Mouse (Mus musculus) heart, adult 2 months (tissue): ENCODE measurements at regions not wholly inside any gene's neighbourhood (a gene's known extent, or its start where the extent isn't known, plus 50 kb on each side); places are given as distances from the start of the nearest gene placed in this dataset.

Experiments used
- DNase-seq, 2 experiments: peaks; one replicate each; pipeline ENCODE4 v3.0.0; 2021
- H3K27ac ChIP-seq: fragments of 200-600 bp; 2 replicates; pipeline ENCODE4 v1.8.1; 2022
- H3K27me3 ChIP-seq: fragments of 200-500 bp; 2 replicates; pipeline ENCODE4 v1.6.1; 2012; ENCODE audit warnings: mild to moderate bottlenecking, low read length, inconsistent platforms, mixed read lengths; ENCODE audit not compliant: control insufficient read depth, insufficient read depth
- H3K36me3 ChIP-seq: fragments of 200-500 bp; 2 replicates; pipeline ENCODE4 v1.6.1; 2012; ENCODE audit warnings: low read length, inconsistent platforms; ENCODE audit not compliant: control insufficient read depth, insufficient read depth
- H3K4me1 ChIP-seq: fragments of 200-500 bp; 2 replicates; pipeline ENCODE4 v1.6.1; 2011; ENCODE audit warnings: low read length; ENCODE audit not compliant: control insufficient read depth, insufficient read depth
- H3K4me3 ChIP-seq: fragments of 200-600 bp; 2 replicates; pipeline ENCODE4 v1.8.1; 2022
- H3K79me2 ChIP-seq: fragments of 200-500 bp; replicated peaks from 2 replicates; pipeline ENCODE4 v1.6.1; 2012; ENCODE audit warnings: mild to moderate bottlenecking, inconsistent platforms, low read length, moderate library complexity, mixed read lengths; ENCODE audit not compliant: control insufficient read depth, insufficient read depth
- H3K9ac ChIP-seq: fragments of 200-500 bp; 2 replicates; pipeline ENCODE4 v1.6.1; 2012; ENCODE audit warnings: low read depth, mild to moderate bottlenecking, control low read depth, inconsistent platforms, low read length, mixed read lengths
- CTCF ChIP-seq: fragments of 200-600 bp; IDR thresholded peaks from 2 replicates; pipeline ENCODE4 v1.8.1; 2022; ENCODE audit warnings: antibody characterized with exemption, mild to moderate bottlenecking, moderate library complexity
- EP300 ChIP-seq: fragments of 200-500 bp; IDR thresholded peaks from 2 replicates; pipeline ENCODE4 v1.6.1; 2011; ENCODE audit warnings: low read depth, low read length, control low read depth; ENCODE audit not compliant: insufficient read depth
- POLR2A ChIP-seq: fragments of 200-500 bp; IDR thresholded peaks from 2 replicates; pipeline ENCODE4 v1.6.1; 2011; ENCODE audit warnings: mild to moderate bottlenecking, low read depth, low read length, control low read depth; ENCODE audit not compliant: insufficient read depth
- WGBS: fragments of 180-500 bp; shearing (Covaris S2); methylation state at CpG from one replicate; pipeline ENCODE4 v1.1.7; 2018; 5-methylcytosine and 5-hydroxymethylcytosine counted together
- intact Hi-C: fragments of 180-260 bp; cut with DNase I; formaldehyde crosslinking; loops from one replicate; pipeline ENCODE4 v1.15.1; 2025

GRCm38 (mm10) chr3:50879595-50879994, 344.7 kb upstream of the Noct start:
- H3K27ac ChIP-seq, result no peak overlapping the region
- H3K4me3 ChIP-seq, result no peak overlapping the region
- no peaks in the 10 kb centered on the region for H3K27me3 ChIP-seq
- no peaks in the 10 kb centered on the region for H3K4me1 ChIP-seq
- no peaks in the 10 kb centered on the region for H3K79me2 ChIP-seq
- no peaks in the 10 kb centered on the region for H3K36me3 ChIP-seq
- intact Hi-C loops, result no loop called here
- 36% methylated on average over 8 of the region's 8 CpGs for WGBS
- H3K9ac ChIP-seq, result no peak overlapping the region
- TF ChIP-seq POLR2A (no peak), EP300 (no peak), CTCF (no peak)
- DNase-seq, result no peak

DNA sequence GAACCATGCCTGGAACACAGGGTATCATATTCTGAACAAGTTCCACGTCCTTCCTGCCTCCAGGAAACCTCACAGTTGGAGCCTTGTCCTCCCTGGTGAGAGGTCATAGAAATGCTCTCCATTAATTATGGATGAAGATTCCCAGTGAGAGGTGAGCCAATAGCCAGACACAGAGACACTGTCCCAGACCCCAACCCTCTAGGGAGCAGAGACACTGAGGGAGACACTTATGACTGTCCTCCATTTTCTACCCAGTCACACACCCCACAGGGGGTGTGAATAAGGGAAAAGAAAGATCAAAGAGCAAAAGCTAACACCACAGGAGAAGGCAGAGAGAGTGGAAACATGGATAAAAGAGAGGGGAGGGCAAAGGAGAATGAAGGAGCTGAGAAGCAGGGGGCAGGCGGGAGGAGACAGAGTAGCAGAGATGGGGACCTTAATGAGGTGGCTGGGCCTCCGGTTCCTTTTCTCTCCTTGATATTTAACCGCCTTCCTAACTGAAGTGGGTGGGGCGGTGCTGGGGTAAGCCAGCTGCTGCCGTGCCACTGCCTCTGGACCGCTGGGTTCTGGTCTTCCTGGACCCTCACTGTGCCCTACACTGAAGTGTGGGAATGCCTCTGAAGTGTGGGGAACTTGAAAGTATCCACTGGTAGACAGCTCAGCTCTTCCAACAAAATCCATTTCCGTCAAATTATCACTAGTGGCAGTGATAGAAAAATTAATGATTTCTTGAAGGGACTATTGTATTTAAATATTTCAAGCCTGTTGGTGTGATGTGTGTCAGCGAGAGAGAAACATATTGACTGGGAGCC, 342.6 kb upstream of the Noct start:
- Histone ChIP-seq H3K4me1 (no peaks in the 10 kb centered on the region), H3K27me3 (no peaks in the 10 kb centered on the region), H3K4me3 (no peak overlapping the region), H3K27ac (no peak overlapping the region), H3K79me2 (no peaks in the 10 kb centered on the region), H3K36me3 (no peaks in the 10 kb centered on the region), H3K9ac (no peak overlapping the region)
- WGBS, result 53% methylated on average over 9 of the region's 9 CpGs
- DNase-seq, result no peak
- TF ChIP-seq CTCF, result no peak
- TF ChIP-seq POLR2A, result no peak
- TF ChIP-seq EP300, result no peak
- intact Hi-C loops, result no loop called here

- 52% methylated on average over 8 of the region's 8 CpGs for WGBS
- no peak for DNase-seq
- Histone ChIP-seq H3K9ac (no peak overlapping the region), H3K79me2 (no peaks in the 10 kb centered on the region), H3K36me3 (no peaks in the 10 kb centered on the region), H3K4me3 (no peak overlapping the region), H3K27ac (no peak overlapping the region), H3K4me1 (no peaks in the 10 kb centered on the region), H3K27me3 (no peaks in the 10 kb centered on the region)
- TF ChIP-seq CTCF, result no peak
- TF ChIP-seq EP300, result no peak
- TF ChIP-seq POLR2A, result no peak
- intact Hi-C loops, result no loop called here
Observed at GRCm38 (mm10) chr3:50882249-50882733, 342.0 kb upstream of the Noct start.

DNA sequence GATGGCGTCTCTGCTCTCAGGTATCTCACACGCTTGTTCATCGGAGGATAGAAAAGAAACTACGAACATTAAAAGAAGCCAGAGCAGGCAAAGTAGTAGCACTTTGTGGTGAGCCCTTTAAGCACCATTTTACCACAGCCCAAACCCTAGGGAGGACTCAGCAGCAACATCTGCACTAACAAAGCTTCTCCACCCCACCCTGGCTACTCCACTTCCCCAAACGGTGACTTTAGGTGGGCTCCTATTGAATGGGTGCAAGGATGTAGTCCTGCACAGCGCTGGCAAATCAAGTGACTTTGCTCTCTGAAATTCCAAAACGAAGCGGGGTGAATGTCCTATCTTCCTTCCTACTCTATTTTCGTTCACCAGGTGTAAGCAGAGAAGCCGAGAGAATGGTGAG, 337.9 kb upstream of the Noct start:
- Histone ChIP-seq H3K36me3 (no peaks in the 10 kb centered on the region), H3K4me3 (no peak overlapping the region), H3K27ac (no peak overlapping the region), H3K79me2 (no peaks in the 10 kb centered on the region), H3K9ac (no peak overlapping the region), H3K27me3 (no peaks in the 10 kb centered on the region), H3K4me1 (no peaks in the 10 kb centered on the region)
- intact Hi-C loops, result no loop called here
- DNase-seq, result no peak
- WGBS, result 57% methylated on average over 10 of the region's 10 CpGs
- no peak for TF ChIP-seq CTCF
- no peak for TF ChIP-seq POLR2A
- TF ChIP-seq EP300, result no peak

DNA sequence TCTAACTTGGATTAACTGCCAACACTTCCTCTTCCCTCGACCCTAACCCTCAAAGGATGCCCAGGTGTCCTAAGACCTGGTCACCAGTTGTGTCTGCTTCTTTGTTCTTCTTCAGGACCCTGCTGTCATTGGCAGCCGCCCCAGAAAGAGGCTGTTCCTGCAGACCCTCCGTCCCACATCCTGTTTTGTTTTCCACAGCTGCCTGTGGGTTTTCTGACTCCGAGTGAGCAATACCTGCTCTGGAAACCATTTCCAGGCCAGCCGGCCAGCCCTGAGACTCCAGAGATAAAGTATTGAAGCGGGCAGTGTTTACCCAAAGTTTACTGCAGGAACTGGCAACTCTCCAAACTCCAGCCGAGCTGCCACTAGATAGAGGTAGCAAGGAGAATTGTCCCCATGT, 337.2 kb upstream of the Noct start:
- no peaks in the 10 kb centered on the region for H3K27me3 ChIP-seq
- H3K27ac ChIP-seq, result no peak overlapping the region
- no peaks in the 10 kb centered on the region for H3K4me1 ChIP-seq
- no peaks in the 10 kb centered on the region for H3K79me2 ChIP-seq
- TF ChIP-seq POLR2A (no peak), CTCF (no peak), EP300 (no peak)
- no peak overlapping the region for H3K9ac ChIP-seq
- intact Hi-C loops, result no loop called here
- 3% methylated on average over 7 of the region's 7 CpGs for WGBS
- no peaks in the 10 kb centered on the region for H3K36me3 ChIP-seq
- no peak for DNase-seq
- no peak overlapping the region for H3K4me3 ChIP-seq

DNA sequence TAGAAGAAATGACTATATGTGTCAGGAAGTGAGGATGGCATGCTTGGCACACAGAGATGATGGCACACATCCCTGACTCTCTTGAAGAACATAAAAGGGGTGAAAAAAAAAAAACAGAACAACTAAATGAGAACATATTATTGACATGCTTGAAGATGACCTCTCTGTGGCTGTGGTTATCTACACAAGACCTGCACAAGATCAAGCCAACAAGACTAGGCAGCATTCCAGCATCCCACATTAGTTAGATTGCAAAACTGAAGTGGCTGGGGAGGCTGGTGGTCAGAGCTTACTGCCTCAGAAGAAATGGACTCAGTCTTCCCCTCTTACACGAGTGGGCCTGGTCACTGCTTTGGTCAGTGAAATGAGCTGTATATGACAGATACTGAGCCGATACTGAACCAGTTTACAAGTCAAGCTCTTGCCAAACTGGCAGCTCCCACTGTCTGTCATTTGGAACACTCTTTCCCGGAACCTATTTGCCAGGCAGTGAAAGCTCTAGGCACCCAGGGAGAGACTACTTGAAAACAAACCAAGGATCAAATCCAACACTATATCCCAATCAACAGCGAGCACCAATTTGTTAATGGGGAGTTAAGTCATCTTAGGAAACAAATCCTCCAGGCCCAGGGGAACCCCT, 335.6 kb upstream of the Noct start:
- Histone ChIP-seq H3K9ac (no peak overlapping the region), H3K27me3 (no peaks in the 10 kb centered on the region), H3K27ac (no peak overlapping the region), H3K36me3 (no peaks in the 10 kb centered on the region), H3K4me1 (no peaks in the 10 kb centered on the region), H3K79me2 (no peaks in the 10 kb centered on the region), H3K4me3 (no peak overlapping the region)
- no peak for DNase-seq
- intact Hi-C loops, result no loop called here
- TF ChIP-seq EP300 (no peak), CTCF (no peak), POLR2A (no peak)
- WGBS, result 76% methylated on average over 4 of the region's 4 CpGs
